Mouse (Mus musculus) heart, embryonic 12.5 days (tissue): ENCODE measurements around the gene Gm14443. TPM values are rescaled to one million over a fixed set of nuclear protein-coding genes. Genes with fewer than 3 reads are reported as not detected.
"Not testable (repeated sequence)": the region's sequence is repeated elsewhere in the genome, so short reads cannot be mapped to it uniquely, and the experiment has no call there.

ENCODE experiments used
- ATAC-seq: fragments of 200-750 bp; cut with Nextera tagmentation; 2 replicates; pipeline ENCODE4 v1.8.0; 2017; ENCODE audit warnings: moderate TSS enrichment, moderate library complexity; ENCODE audit not compliant: insufficient number of reproducible peaks, low FRiP score
- H3K27ac ChIP-seq: fragments of 300-500 bp; sonication (generic); 2 replicates; pipeline ENCODE4 v1.5.1; 2016; ENCODE audit warnings: mild to moderate bottlenecking, moderate library complexity; ENCODE audit not compliant: poor library complexity, severe bottlenecking
- H3K27me3 ChIP-seq: fragments of 300-500 bp; sonication (generic); replicated peaks from 2 replicates; pipeline ENCODE4 v1.6.1; 2016; ENCODE audit warnings: mild to moderate bottlenecking, moderate library complexity
- H3K36me3 ChIP-seq: fragments of 300-500 bp; sonication (generic); 2 replicates; pipeline ENCODE4 v1.6.1; 2016; ENCODE audit warnings: mild to moderate bottlenecking, moderate library complexity
- H3K4me1 ChIP-seq: fragments of 300-500 bp; sonication (generic); replicated peaks from 2 replicates; pipeline ENCODE4 v1.6.1; 2016; ENCODE audit warnings: mild to moderate bottlenecking
- H3K4me2 ChIP-seq: fragments of 300-500 bp; sonication (generic); 2 replicates; pipeline ENCODE4 v1.6.1; 2016; ENCODE audit warnings: mild to moderate bottlenecking, moderate library complexity
- H3K4me3 ChIP-seq: fragments of 300-500 bp; sonication (generic); 2 replicates; pipeline ENCODE4 v1.5.1; 2016; ENCODE audit warnings: mild to moderate bottlenecking
- H3K9ac ChIP-seq: fragments of 300-500 bp; sonication (generic); 2 replicates; pipeline ENCODE4 v1.6.1; 2016; ENCODE audit warnings: mild to moderate bottlenecking, moderate library complexity
- H3K9me3 ChIP-seq: fragments of 300-500 bp; sonication (generic); replicated peaks from 2 replicates; pipeline ENCODE4 v1.6.1; 2016; ENCODE audit warnings: mild to moderate bottlenecking, moderate library complexity
- WGBS: fragments of 180-500 bp; shearing (Covaris S2); methylation state at CpG from one replicate; pipeline ENCODE4 v1.1.7; 2016; 5-methylcytosine and 5-hydroxymethylcytosine counted together
- polyA plus RNA-seq: library from polyadenylated mRNA; unstranded; fragments of >200 nt; fragmentation: Nextera tagmentation; extraction: Ambion mirVana; gene quantifications from 2 replicates; pipeline ENCODE4 v1.2.1, GENCODE M21; 2016

The Gm14443 gene
- 0.30 and 0.31 TPM in 2 replicates for polyA plus RNA-seq

DNA sequence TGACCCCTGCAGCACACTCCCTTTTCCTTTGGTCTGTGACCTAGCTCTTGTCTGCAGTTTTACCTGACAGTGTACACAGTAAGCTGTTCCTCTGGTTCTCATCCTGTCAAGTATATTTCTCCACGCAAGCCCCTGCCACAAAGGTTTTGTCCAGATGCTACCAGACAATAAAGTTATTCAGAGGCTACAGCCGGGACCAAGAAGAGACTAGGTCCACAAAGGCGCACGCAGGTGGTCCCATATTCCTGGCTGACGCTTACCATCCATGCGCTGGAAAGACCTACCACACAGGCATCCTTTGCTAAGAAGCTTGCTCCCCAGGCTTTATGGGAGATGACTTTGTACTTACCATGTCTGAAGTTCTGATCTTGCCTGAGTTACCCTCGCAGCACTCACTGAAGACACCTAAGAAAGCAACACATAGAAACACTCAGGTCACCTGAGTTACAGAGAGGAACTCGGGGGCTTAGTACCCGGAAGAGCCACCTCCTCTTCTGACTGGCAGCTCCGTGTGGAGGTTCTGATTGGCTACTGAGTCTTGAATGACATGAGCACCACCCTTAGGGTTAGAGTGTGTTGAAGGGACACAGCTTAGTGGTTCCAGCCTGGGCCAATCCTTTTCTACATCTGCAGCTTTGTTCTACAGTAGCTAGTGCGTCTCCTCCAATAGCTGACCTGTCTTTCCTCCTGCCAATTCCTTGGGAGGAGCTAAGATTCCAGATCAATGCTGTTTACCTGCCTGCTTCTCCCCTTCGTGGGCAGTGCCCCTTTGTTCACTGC lies at the start of gene Gm14443:
TSS of gene Gm14443 (minus strand) at position 471 of the 780 bp plus-strand sequence.
- H3K36me3 ChIP-seq, H3K9ac ChIP-seq, H3K4me3 ChIP-seq, H3K27me3 ChIP-seq, H3K4me2 ChIP-seq, H3K4me1 ChIP-seq, H3K27ac ChIP-seq, H3K9me3 ChIP-seq, ATAC-seq: not testable (repeated sequence)
- WGBS: 71% methylated on average over 12 of the region's 12 CpGs

DNA sequence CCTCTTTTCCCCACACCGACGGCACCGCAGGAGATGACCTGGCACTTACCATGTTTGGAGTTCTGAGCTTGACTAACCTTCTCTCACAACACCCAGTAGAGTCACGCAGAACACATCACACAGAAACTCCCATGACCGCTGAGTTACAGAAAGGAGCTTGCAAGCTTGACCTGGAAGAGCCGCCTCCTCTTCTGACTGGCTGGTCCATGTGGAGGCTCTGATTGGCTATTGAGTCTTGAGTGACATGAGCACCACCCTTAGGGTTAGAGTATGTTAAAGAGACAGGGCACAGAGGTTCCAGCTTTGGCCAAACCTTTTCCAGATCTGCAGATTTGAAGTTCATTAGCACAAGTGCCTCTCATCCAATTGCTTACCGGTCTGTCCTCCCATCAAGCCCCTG lies 31.1 kb upstream of the Gm14443 start, which contains the start of gene Gm14391:
TSS of gene Gm14391 (minus strand) at position 186 of the 400 bp plus-strand sequence.
- H3K27ac ChIP-seq, H3K4me3 ChIP-seq, H3K9ac ChIP-seq, ATAC-seq, H3K27me3 ChIP-seq, H3K4me1 ChIP-seq, H3K4me2 ChIP-seq, H3K36me3 ChIP-seq, H3K9me3 ChIP-seq: not testable (repeated sequence)
- WGBS: no CpG with 5 or more reads among the region's 7 CpGs

DNA sequence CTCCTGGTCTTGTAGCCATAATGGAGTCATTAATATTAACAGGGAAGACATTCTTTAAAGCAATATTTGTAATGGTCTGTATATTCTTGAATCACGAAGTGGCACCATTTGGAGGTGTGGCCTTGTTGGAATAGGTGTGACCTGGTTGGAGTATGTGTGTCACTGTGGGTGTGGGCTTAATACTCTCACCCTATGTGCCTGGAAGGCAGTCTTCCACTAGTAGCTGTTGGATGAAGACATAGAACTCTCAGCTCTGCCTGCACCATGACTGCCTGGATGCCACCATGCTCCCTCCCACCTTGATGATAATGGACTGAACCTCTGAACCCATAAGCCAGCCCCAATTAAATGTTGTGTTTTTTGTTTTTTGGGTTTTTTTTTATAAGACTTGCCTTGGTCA lies 3.3 kb upstream of the Gm14443 start:
- H3K27me3 ChIP-seq, H3K4me1 ChIP-seq, H3K9me3 ChIP-seq, H3K27ac ChIP-seq, H3K36me3 ChIP-seq, ATAC-seq, H3K4me3 ChIP-seq, H3K4me2 ChIP-seq, H3K9ac ChIP-seq: not testable (repeated sequence)
- WGBS: 24% methylated on average over 1 of the region's 1 CpGs

DNA sequence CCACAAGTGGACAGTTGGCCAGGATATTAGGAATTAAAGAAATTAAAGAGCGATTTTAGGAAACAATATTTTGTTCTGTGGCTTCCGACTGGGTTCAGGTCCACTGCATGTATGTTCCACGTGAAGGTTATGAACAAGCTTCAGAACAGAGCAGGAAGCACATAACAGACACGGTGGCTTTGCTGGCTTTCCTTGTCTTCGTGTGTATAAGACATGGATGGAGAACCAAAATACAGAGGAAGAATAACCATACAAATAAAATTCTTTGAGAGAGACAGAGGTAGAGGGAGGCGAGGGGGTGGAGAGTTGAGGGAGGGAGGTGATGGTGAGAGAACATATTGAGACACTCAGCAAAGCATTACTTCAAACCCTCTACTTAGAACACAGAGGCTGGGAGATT lies 641 bp upstream of the Gm14443 start:
- no peak overlapping the region for H3K4me3 ChIP-seq

DNA sequence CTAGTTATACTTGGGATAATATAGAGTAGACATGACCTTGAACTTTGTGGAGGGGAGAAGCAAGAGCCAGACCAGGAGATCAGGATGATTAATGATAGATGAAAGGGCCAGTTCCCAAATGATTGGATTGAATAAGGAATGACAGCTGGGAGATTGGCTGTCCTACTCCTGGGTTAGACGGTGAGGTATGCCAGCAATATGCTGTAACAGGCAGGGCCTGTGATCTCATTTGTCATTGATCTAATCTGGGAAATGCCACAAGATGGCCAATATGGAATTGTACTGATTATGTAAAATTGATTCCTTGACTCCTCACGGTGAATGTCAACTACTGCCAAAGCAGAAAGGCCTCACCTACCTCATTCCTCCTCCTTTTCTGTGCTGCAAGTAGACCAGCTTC lies 1.6 kb downstream of the Gm14443 start:
- not testable (repeated sequence) for H3K9ac ChIP-seq, H3K4me2 ChIP-seq, H3K36me3 ChIP-seq, H3K4me3 ChIP-seq, ATAC-seq, H3K27ac ChIP-seq, H3K4me1 ChIP-seq, H3K9me3 ChIP-seq, H3K27me3 ChIP-seq
- WGBS: 82% methylated on average over 2 of the region's 2 CpGs

More for the DNA sequence above, 641 bp upstream of the Gm14443 start:
- no peak overlapping the region for H3K27ac ChIP-seq
- WGBS: 71% methylated on average over 6 of the region's 6 CpGs
- H3K4me2 ChIP-seq: no peak overlapping the region
- ATAC-seq: no peak
- no peaks in the 10 kb centered on the region for H3K36me3 ChIP-seq
- H3K9ac ChIP-seq: no peak overlapping the region
- no peaks in the 10 kb centered on the region for H3K27me3 ChIP-seq
- H3K9me3 ChIP-seq: no peaks in the 10 kb centered on the region
- no peaks in the 10 kb centered on the region for H3K4me1 ChIP-seq

DNA sequence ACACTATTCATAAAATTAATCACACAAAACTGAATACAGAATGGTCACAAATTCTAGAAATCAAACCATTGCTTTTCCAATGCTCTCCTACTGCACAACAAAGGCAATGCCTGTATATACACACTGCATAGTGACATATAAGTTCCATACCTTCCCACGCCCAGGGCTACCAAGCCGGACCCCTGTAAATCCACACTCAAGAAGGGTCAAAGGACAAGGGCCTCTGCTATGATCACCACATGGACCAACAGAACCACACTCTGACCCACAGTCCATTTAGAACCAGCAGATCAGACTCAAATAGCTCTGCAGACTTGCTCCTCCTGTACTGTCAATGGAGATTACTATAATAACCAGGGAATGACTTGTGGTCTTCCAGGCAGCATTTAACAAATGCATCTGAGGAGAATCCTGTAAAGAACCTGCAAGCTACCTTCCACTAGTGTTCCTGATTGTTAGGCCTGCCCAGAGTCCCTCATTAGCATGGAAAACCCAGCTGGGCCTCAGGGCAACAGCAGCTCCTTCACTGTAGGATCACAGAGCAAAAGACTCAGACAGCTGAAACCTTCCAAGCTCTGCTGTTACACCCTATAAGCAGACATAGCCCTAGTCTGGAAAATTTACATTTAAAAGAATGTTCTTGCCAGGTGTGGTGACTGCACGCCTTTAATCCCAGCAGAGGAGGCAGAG lies 2.6 kb downstream of the Gm14443 start:
- ATAC-seq, H3K27me3 ChIP-seq, H3K36me3 ChIP-seq, H3K9ac ChIP-seq, H3K9me3 ChIP-seq, H3K27ac ChIP-seq, H3K4me3 ChIP-seq, H3K4me1 ChIP-seq, H3K4me2 ChIP-seq: not testable (repeated sequence)
- 70% methylated on average over 3 of the region's 3 CpGs for WGBS

DNA sequence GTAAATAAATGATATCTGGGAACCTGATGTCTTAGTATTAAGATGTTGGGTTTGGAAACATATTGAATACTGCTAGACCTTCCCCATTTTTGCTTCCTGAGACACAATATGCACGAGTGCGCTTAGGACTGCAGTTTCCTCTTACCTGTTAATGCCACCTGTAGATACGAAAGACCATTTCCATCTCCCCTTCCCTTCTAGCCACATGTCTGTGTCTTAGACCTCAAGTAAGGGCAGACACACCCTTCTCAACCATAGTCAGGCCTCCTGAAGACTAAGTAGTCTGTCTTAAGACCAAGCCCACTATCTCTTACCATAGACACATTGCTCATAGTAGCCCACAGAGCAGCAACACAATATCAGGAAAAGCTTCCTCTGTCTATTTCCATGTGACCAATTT lies 3.5 kb downstream of the Gm14443 start:
- Histone ChIP-seq H3K4me1 (no peaks in the 10 kb centered on the region), H3K27ac (no peak overlapping the region), H3K4me2 (no peak overlapping the region), H3K36me3 (no peaks in the 10 kb centered on the region), H3K9ac (no peak overlapping the region), H3K27me3 (no peaks in the 10 kb centered on the region), H3K9me3 (no peaks in the 10 kb centered on the region), H3K4me3 (no peak overlapping the region)
- ATAC-seq: no peak
- 78% methylated on average over 3 of the region's 3 CpGs for WGBS

DNA sequence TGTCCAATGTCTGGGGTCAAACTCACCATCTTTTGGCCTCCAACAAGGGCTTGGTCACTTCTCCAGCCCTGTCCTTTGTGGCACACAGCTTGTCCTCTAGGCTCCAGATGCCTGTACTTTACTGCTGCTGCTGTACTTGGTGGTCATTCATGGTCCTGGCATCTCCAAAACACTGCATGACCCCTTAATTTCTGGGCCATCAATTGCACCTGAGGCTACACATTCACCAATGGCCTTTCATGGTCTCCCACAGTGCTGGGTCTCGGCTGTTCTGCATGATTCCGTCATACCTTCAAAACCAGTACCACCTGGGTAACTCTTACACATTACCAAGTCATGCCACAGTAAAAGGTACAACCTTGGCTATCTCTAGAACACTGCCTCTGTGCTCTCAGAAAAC lies 8.8 kb downstream of the Gm14443 start:
- H3K36me3 ChIP-seq, H3K27ac ChIP-seq, ATAC-seq, H3K27me3 ChIP-seq, H3K9ac ChIP-seq, H3K4me3 ChIP-seq, H3K9me3 ChIP-seq, H3K4me1 ChIP-seq, H3K4me2 ChIP-seq: not testable (repeated sequence)
- 76% methylated on average over 2 of the region's 2 CpGs for WGBS

DNA sequence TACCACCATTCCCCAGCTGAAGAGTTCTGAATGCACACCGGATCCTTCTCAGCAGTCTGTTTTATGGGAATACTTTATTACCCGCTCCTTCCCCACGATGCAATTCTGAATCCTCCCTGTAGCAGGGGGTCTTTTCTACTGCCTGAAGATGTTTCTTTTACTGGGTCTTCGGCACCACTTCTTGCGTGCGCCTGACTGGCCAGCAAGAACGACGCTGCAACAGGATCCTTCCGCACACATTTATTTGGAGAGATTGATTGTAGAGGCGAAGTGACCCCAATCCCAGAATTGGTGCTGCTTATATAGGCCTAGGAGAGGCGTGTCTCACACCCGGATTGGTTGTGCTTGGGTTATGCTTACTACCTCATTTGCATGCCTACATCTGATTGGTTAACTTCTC lies 10.6 kb downstream of the Gm14443 start:
- not testable (repeated sequence) for H3K27ac ChIP-seq, H3K9ac ChIP-seq, H3K4me3 ChIP-seq, ATAC-seq, H3K9me3 ChIP-seq, H3K4me2 ChIP-seq, H3K4me1 ChIP-seq, H3K36me3 ChIP-seq, H3K27me3 ChIP-seq
- 88% methylated on average over 12 of the region's 12 CpGs for WGBS

DNA sequence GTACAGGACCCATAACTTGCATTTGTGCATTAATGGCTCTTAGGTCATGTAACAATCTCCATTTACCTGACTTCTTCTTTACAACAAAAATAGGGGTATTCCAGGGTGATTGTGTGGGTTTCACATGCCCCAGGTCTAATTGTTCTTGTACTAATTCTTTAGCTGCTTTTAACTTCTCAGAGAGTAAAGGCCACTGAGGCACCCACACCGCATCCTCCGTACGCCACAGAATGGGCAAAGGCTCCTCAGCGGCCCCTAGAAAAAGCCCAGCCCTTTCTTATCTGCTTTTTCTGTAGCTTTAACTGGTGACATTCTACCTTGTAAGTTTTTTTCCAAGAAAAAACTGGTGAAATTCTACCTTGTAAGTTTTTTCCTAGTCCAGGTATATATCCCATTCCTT lies 14.2 kb downstream of the Gm14443 start:
- not testable (repeated sequence) for H3K27me3 ChIP-seq, H3K4me2 ChIP-seq, H3K4me3 ChIP-seq, H3K9ac ChIP-seq, ATAC-seq, H3K27ac ChIP-seq, H3K36me3 ChIP-seq, H3K4me1 ChIP-seq
- 81% methylated on average over 4 of the region's 4 CpGs for WGBS
- peaks cover 11% of the 10 kb centered on the region for H3K9me3 ChIP-seq

DNA sequence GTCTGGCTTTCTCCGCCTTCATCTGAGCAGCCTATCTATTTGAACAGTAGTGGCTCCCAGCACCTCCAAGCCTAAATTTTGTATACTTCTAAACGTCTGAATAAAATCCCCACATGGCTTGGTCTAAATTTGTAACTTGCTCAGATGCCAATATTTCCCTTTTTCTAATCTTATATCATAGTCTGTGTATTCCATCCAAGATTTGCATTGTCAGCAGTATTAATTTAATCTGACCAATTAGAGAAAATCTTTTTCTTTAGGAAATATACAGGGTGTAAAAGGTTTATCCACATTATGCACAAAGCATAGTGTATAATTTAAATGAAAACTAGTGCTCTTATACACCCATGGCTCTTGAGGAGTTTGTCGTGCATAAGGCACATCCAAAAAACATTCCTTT lies 17.0 kb downstream of the Gm14443 start:
- no peak overlapping the region for H3K4me2 ChIP-seq
- H3K4me3 ChIP-seq: no peak overlapping the region
- H3K9ac ChIP-seq: no peak overlapping the region
- no peaks in the 10 kb centered on the region for H3K27me3 ChIP-seq
- 72% methylated on average over 3 of the region's 3 CpGs for WGBS
- no peaks in the 10 kb centered on the region for H3K36me3 ChIP-seq
- no peak for ATAC-seq
- peaks cover 12% of the 10 kb centered on the region for H3K9me3 ChIP-seq
- no peak overlapping the region for H3K27ac ChIP-seq
- no peaks in the 10 kb centered on the region for H3K4me1 ChIP-seq
